Mouse (Mus musculus): ENCODE measurements around the gene Polr3b.

Gene Polr3b

DNA sequence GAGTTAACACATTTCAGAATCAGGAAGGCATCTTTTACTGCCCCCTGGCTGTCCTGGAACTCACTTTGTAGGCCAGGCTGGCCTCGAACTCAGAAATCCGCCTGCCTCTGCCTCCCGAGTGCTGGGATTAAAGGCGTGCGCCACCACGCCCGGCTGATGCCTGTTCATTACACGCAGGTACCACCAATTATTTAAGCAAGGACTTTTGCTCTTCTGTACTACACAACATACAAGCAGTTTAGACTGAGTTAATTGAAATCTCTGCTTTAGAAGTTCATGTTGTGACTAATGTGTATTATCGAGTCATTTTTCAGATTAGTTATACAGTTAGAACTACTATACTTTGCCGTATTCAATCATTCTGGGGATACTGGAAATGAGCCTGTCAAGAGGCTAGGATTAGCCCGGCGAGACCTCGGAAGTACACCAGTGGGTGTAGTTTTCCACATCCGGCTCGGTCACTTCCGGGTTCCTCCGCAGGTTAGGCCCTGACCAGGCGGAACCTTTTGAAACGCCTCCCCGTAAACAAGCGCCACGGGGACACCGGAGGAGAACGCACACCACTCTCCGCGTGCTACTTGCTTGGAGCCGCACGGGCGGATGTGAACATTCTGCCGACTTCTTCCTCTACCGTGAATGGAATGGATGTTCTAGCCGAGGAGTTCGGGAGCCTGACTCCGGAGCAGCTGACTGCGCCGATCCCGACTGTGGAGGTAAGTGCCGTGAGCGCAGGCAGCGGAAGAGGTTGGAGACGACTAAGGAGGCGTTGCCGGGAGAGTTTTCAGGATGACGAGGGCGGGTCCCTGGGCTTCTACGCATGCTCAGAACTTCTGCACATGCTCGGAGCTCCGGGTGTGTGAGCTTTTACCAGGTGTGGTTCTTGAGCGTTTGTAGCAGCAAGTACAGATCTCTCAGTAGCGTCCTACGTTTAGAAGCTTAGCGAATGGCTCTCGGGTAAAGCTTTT is at the start of gene Polr3b:
Gene Polr3b (plus strand): TSS at position 467 of the 965 bp plus-strand sequence.
- peak; percentile 93 to 97 for DNase-seq

DNA sequence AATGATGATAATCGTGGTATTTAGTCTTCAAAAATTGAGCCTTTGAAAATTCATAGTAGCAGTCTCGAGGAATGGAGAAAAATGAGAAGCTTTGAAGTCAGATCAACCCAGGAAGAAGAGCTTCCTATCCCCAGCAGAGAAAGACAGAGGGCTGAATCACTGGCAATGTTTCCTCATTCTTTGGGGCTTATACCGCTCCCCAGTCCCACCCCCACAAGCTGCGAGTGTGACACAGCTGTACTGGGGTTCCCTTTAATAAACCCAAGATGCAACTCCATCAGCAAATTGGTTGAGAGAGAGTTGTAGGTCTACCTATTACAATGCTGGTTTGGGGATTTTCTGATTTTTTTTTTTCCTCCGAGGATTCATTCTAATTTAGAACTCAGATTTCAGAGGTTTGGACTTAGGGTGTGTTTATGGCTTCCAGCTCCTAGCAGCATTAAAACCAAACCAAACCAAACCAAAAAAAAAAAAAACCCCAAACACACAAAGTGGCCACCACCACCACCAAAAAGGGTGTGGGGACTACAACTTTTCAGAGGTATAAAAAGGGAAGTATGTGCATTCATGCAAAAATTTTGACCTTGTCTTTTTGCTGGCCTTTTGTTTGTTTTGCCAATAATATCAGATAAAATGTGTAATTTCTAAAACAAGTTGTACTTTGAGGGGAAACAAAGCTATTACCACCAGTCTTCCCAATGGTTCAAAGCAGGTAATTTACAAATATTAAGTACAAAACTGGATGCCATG is 48.2 kb upstream of the Polr3b start:
- no peak for DNase-seq

GRCm38 (mm10) chr10:84576029-84576394 is 46.1 kb upstream of the Polr3b start:
- DNase-seq: no peak

DNA sequence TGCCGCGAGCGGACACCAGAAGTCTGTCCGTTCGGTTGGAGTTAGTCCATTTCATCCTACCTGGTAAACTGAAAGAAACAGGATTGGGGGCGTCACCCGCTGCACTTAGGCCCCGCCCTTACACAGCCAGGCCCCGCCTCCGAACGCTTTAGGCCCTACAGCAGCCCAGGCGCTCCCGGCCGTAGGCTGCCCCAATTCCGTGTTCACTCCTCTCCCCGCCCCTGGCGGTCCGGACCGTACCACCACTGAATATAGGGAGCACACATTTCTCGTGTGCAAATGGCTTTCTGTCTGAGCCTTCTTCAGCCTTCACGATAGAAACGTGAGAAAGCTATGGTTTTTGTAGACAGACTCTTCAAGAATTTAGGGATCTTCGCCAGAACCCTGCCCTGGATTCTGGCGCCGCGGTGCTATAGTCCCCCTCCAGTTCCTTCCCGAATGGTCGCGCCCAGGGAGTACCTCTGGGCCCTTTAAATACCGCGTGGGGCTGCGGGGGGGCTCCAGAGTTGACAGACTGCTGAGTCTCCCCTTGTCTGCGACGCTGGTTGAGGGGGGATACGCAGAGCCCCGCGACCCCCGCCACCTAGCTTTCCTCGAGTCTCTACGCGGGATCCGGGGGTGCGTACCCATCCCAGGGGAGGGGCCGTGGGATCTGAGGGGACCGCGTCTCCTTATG is 45.6 kb upstream of the Polr3b start, which contains the start of gene Tcp11l2:
Gene Tcp11l2 (plus strand): TSS at position 232 of the 676 bp plus-strand sequence.
- DNase-seq: peak; percentile 94 to 95

- peak; percentile 74 to 76 for DNase-seq
These were observed 44.9 kb upstream of the Polr3b start for GRCm38 (mm10) chr10:84577071-84577727.

GRCm38 (mm10) chr10:84578738-84579137 is 43.4 kb upstream of the Polr3b start:
- no peak for DNase-seq

DNA sequence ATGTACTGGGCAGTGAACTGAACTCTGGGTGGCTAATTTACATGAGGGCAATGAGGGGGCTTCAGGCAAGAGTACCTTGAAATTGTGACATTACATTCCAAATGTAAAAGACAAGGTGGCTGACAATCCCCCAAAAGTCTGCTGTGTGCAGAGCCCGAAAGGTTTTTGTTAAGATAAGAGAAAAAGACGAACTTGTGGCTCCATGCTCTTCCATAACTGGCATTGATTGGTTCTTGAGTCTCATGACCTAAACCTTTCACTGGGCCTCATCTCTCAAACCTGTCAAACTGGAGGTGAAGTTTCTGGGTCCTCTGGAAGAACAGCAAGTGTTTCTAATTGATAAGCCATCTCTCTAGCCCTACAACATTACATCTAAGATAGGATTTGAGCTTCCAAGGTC is 42.6 kb upstream of the Polr3b start:
- no peak for DNase-seq

GRCm38 (mm10) chr10:84581191-84581590 is 40.9 kb upstream of the Polr3b start:
- DNase-seq: no peak

- DNase-seq: no peak
These were observed 39.9 kb upstream of the Polr3b start for GRCm38 (mm10) chr10:84582236-84582635.

DNA sequence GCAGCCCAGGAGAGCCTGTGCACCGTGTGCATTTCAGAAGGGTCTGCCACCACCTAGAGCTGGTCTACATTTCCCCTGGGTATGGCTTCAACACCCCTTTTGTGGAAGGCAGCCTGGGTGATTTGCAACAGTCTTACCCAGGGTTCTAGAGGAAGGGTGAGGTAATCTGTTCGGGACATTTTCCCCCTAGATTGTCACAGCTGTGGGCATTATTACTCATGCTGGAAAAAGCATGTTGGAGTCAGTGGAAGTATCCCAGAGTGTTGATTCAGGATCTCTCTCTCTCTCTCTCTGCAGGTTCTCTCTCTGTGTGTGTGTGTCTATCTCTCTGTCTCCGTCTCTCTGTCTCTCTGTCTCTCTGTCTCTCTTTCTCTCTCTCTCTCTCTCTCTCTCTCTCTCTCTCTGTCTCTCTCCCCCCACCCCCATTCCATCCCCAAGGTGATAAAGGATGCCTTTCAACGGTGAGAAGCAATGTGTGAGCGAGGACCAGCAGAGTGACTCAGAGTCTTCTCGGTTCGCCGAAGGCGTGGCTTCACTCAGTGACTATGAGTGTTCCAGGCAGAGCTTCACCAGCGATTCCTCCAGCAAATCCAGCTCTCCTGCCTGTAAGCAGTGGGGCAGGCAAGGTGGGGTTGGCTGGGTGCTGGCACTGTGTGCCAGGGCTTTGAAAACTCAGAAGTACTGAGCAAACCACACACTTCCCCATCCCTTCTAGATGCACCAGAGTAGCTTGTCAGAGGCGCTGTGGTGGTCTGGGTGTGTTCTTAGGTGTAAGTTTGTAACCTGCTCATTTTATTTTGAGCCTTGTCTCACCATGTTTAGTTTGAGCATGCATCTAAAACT is 37.4 kb upstream of the Polr3b start:
- no peak for DNase-seq

GRCm38 (mm10) chr10:84585294-84585650 is 36.8 kb upstream of the Polr3b start:
- no peak for DNase-seq

DNA sequence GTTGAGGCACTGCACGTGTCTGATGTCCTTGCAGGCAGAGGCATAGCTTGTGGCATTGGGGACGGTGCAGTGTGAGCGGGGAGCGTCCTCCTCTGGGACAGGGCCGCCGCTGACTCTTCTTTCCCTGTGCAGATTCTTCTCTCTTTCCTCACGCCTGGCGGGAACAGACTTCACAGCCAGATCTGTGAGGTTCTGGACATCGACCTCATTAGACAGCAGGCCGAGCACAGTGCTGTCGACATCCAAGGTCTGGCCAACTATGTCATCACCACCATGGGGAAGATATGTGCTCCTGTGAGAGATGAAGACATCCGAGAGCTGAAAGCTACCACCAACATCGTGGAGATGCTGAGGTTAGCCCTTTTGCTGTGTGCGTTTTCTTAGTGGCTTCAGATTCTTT is 31.1 kb upstream of the Polr3b start:
- DNase-seq: no peak

- no peak for DNase-seq
These were observed 30.4 kb upstream of the Polr3b start for GRCm38 (mm10) chr10:84591640-84592148.

GRCm38 (mm10) chr10:84592745-84593144 is 29.3 kb upstream of the Polr3b start:
- no peak for DNase-seq

DNA sequence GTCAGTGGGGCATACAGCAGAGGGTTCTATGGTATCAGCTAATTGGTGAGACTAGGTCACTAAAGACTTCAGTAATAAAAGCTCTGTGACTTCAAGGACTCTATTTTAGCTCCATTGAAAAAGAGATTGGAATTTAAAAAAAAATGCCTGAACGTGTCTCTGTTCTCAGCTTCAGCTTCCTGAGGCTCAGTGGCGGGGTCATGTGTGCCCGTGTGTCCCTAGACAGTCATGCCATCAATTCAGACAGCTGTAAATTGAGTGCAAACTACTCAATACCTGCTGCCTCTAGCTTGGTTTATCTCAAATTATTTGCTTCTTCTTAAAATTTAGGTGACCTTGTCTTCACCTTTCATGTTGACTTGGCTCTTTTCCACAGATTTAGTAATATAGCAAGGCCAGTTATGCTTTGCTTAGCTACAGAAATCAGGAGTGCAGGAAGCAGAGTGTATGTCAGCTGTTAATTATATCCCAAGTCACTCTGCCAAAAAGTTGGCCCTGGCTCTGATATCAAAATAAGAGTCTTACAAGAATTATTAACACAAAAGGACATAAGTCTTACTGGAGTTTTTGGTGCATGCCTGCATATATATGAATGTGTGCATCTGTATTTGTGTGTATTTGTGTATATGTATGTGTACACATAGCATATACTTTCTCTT is 24.8 kb upstream of the Polr3b start:
- DNase-seq: no peak

DNA sequence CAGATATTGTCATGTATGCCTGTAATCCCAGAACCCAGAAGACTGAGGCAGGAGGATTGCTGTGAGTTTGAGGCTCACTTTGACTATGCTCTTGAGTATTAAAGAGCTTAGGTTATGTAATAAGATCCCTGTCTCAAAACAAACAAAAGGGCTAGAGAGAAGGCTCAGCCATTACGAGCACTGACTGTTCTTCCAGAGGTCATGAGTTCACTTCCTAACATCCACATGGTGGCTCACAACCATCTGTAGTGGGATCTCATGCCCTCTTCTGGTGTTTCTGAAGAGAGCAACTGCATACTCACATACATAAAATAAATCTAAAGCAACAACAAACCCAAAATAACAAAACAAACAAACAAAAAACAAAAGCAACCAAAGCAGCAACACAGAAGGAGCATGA is 23.9 kb upstream of the Polr3b start:
- no peak for DNase-seq

- no peak for DNase-seq
These were observed 22.0 kb upstream of the Polr3b start for GRCm38 (mm10) chr10:84600136-84600535.

- DNase-seq: no peak
These were observed 17.8 kb upstream of the Polr3b start for GRCm38 (mm10) chr10:84604335-84604734.

GRCm38 (mm10) chr10:84608361-84608760 is 13.7 kb upstream of the Polr3b start:
- DNase-seq: no peak

DNA sequence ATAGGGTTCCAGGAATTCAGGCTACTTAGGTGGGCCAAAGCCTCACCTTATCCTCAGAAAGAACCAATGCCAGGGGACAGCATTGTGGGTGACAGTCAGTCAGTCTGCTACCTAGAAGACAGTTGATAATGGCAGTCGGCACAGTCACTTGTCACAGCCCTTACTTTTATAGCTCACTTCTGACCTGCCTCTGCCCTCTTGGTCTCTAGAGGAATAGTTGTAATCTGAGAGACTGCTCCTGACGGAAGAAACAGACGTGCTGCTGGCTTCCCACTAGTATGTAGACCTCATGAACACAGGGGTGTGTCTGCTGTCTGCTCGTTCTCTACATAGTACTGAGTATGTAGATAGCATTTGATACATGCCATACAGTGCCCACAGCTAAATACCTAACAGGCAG is 11.8 kb upstream of the Polr3b start:
- DNase-seq: no peak

DNA sequence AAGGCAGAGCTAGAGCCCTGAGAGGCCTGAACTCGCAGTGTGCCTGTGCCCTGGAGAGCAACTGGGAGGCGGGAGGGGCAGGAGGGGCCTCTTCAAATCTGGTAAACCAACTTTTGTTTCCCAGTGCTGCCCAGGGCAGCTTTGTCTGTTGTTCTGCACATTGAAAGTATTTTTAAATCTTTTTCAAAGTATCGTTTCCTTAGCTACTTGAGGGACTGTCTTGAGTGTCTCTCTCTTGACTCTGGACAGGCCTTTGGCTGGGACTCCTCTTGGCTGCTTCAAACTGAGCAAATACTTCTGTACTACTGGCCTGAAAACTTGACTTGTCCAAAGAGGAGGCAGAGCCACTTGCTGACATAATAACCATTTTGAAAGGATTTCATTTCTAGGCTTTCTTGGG is 11.3 kb upstream of the Polr3b start:
- no peak for DNase-seq
